Mouse (Mus musculus) layer of hippocampus, adult 9-10 months (tissue): ENCODE measurements at regions not wholly inside any gene's neighbourhood (a gene's known extent, or its start where the extent isn't known, plus 50 kb on each side); places are given as distances from the start of the nearest gene placed in this dataset.
A peak's percentile ranks its signal among the peaks of the same experiment; 100 is the strongest.

ENCODE experiments used
- DNase-seq: peaks from one replicate; pipeline ENCODE4 v3.0.0; 2022; ENCODE audit warnings: low spot score

- no peak for DNase-seq
Observed at GRCm38 (mm10) chr8:11979056-11979455, 138.8 kb downstream of the Tex29 start.

- no peak for DNase-seq
Observed at GRCm38 (mm10) chr8:11981458-11981857, 141.2 kb downstream of the Tex29 start.

- DNase-seq: no peak
Observed at GRCm38 (mm10) chr8:11990024-11990423, 149.8 kb downstream of the Tex29 start.

DNA sequence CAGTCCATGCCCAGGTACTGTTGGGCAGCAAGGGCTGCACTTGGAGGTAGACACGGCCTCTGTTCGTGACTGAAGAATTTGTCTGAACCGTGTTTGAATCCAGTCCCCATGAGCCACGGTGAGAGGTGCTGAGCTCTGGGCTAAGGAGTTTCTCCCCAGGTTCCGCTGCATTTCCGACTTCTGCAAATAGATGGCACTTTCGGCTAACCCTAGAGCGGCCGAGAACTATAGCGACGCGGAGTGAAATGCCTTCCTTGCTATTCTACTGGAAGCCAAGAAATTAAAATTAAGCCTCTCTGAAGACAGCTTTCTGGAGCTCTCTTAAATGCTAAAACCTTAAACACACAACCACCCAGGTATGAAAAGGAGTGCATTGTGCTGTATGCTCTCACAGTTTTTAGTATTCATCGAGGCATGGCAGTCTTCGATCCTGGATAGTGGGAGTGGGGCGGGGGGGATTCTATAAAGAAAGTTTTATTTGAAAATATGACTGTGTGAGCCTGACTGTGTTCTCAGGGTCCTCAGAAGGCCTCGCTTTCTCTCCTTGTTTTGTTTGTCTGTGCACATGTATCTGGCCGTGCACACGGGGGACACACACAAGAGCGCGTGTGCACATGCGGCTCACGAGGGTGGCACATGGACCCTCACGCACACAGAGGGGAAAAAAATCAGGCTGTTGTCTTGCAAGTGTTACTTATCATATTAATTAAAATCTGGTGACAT is 159.6 kb downstream of the Tex29 start:
- peak; percentile 43 for DNase-seq

DNA sequence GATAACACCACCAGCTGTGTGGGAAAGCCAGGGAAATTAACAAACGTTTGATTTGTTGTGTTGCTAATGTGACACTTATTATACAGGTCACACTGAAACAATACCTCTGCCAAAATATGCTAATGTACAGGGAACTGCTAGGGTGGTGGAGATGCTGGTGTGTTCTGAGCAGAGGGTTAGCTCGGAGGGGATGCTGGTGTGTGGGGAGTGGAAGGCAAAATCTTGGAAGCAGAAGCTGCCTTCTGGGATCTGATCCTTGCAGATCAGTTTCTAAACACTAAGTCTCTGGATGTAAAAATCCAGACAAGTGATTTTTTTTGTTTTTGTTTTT is 160.2 kb downstream of the Tex29 start:
- DNase-seq: no peak

GRCm38 (mm10) chr8:12004241-12004640 is 164.0 kb downstream of the Tex29 start:
- no peak for DNase-seq

GRCm38 (mm10) chr8:12012769-12013168 is 172.5 kb downstream of the Tex29 start:
- no peak for DNase-seq

GRCm38 (mm10) chr8:12017750-12018149 is 177.5 kb downstream of the Tex29 start:
- DNase-seq: no peak

- no peak for DNase-seq
Observed at GRCm38 (mm10) chr8:12019272-12019671, 179.0 kb downstream of the Tex29 start.

GRCm38 (mm10) chr8:12023669-12024390 is 183.6 kb downstream of the Tex29 start:
- no peak for DNase-seq

GRCm38 (mm10) chr8:12030363-12031116 is 190.3 kb downstream of the Tex29 start:
- no peak for DNase-seq

GRCm38 (mm10) chr8:12031796-12032195 is 191.5 kb downstream of the Tex29 start:
- no peak for DNase-seq

GRCm38 (mm10) chr8:12032386-12032785 is 192.1 kb downstream of the Tex29 start:
- DNase-seq: no peak

GRCm38 (mm10) chr8:12036349-12036748 is 196.1 kb downstream of the Tex29 start:
- no peak for DNase-seq

DNA sequence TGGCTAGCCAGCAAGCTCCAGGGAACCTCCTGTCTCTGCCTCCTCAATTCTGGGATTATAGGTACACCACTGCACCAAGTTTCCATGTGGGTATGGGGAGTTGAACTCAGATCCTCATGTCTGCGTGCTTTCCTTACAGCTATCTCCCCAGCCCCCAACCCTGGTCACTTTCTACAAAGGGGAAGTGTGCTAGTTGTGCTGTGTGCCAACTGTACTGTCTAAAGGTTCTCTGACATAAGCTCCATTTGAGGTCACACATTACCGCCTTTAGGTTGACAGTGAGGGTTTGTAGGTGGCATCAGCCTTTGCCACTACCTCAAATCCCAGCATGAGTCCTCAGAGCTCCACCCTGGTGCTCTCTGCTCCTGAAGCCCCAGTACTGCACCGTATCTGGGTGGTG is 200.7 kb downstream of the Tex29 start:
- no peak for DNase-seq

GRCm38 (mm10) chr8:12041662-12042061 is 201.4 kb downstream of the Tex29 start:
- DNase-seq: no peak

GRCm38 (mm10) chr8:12050841-12051240 is 210.6 kb downstream of the Tex29 start:
- no peak for DNase-seq

- no peak for DNase-seq
Observed at GRCm38 (mm10) chr8:12051357-12051756, 211.1 kb downstream of the Tex29 start.

- DNase-seq: no peak
Observed at GRCm38 (mm10) chr8:12055931-12056330, 215.7 kb downstream of the Tex29 start.

DNA sequence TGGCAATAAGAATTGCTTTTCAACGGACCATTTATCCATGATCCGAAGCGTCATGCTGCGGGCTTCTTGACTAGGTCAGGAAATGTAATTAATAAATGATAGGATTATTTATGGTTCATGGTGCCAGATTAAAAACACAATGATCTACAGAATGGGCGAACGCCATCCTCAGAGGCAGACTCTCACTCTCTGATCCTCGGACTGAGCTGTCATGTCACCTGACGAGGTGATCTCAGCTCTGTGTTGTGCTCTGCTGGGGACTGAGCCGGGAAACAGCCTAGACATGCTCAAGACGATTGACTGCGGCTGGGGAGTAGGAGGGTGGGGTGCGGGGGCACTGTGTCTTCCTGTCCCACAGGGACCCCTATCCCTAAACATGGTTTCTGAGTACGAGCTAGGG is 217.4 kb upstream of the A230072I06Rik start:
- DNase-seq: no peak

- no peak for DNase-seq
Observed at GRCm38 (mm10) chr8:12062710-12063109, 215.9 kb upstream of the A230072I06Rik start.

GRCm38 (mm10) chr8:12064664-12065063 is 214.0 kb upstream of the A230072I06Rik start:
- DNase-seq: no peak

DNA sequence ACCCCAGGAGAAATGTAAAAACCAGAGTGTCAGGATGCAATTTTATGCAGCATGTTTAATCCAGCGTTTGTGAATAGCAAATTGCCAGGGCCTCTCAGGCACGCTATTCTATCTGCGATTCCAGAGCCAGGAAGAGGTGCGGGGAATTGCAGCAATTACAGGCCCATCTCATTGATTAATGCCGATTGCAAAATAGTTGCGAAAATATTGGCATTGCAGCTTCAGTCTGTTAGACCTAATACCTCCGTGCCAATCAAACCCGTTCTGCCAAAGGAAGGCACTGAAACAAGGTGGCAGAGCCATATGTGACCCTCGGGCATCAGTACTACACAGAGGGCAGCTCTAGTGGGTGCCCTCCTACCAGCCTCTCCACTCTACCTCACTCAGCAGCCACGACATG is 212.2 kb upstream of the A230072I06Rik start:
- DNase-seq: no peak
